Mouse (Mus musculus) erythroblast, embryonic 14.5 days (primary cell): Measurements from ENCODE around the gene Tmprss13.

ENCODE experiments used
- GATA1 ChIP-seq: IDR thresholded peaks from 2 replicates; pipeline ENCODE4 v1.6.1; 2012; ENCODE audit warnings: low read length, inconsistent platforms, mixed read lengths
- TAL1 ChIP-seq: IDR thresholded peaks from 3 replicates; pipeline ENCODE4 v1.6.1; 2012; ENCODE audit warnings: low read length, inconsistent platforms, mixed read lengths

- no peak for TF ChIP-seq GATA1
- no peak for TF ChIP-seq TAL1
Observed at GRCm38 (mm10) chr9:45374988-45375502, 56.1 kb downstream of the Tmprss13 start.
